Mouse (Mus musculus): ENCODE data around the gene Gm15448. TPM values are rescaled to one million over a fixed set of nuclear protein-coding genes. Genes with fewer than 3 reads are reported as not detected.

Gm15448 gene
- polyA plus RNA-seq, 1 experiment from 2014 or later = not detected

Other genes starting within 250 kb of the Gm15448 start
- gene Oscar, start 209.5 kb downstream of the Gm15448 start, polyA plus RNA-seq (2014; fragmentation: Nextera tagmentation; extraction: Ambion mirVana) = 0.25 TPM in 1 of 2 replicates, not detected in the other
- 417 and 419 TPM in 2 replicates for gene Ndufa3, start 208.3 kb downstream of the Gm15448 start, polyA plus RNA-seq (2014; fragmentation: Nextera tagmentation; extraction: Ambion mirVana)
- 35.7 and 36.7 TPM in 2 replicates for gene Tfpt, start 195.8 kb downstream of the Gm15448 start, polyA plus RNA-seq (2014; fragmentation: Nextera tagmentation; extraction: Ambion mirVana)
- 141 and 147 TPM in 2 replicates for gene Prpf31, start 195.7 kb downstream of the Gm15448 start, polyA plus RNA-seq (2014; fragmentation: Nextera tagmentation; extraction: Ambion mirVana)
- gene Cnot3, start 180.4 kb downstream of the Gm15448 start, polyA plus RNA-seq (2014; fragmentation: Nextera tagmentation; extraction: Ambion mirVana) = 74.7 and 75.4 TPM in 2 replicates
- 16.9 and 18.2 TPM in 2 replicates for gene Leng1, start 159.8 kb downstream of the Gm15448 start, polyA plus RNA-seq (2014; fragmentation: Nextera tagmentation; extraction: Ambion mirVana)
- 2.7 and 3.3 TPM in 2 replicates for gene Tmc4, start 148.1 kb downstream of the Gm15448 start, polyA plus RNA-seq (2014; fragmentation: Nextera tagmentation; extraction: Ambion mirVana)
- gene Tsen34, start 132.8 kb downstream of the Gm15448 start, polyA plus RNA-seq (2014; fragmentation: Nextera tagmentation; extraction: Ambion mirVana) = 236 and 244 TPM in 2 replicates
- 30.2 and 33.5 TPM in 2 replicates for gene Mboat7, start 132.2 kb downstream of the Gm15448 start, polyA plus RNA-seq (2014; fragmentation: Nextera tagmentation; extraction: Ambion mirVana)
- 1,156 and 1,182 TPM in 2 replicates for gene Rps9, start 121.7 kb downstream of the Gm15448 start, polyA plus RNA-seq (2014; fragmentation: Nextera tagmentation; extraction: Ambion mirVana)
- gene Pirb, start 105.3 kb downstream of the Gm15448 start, polyA plus RNA-seq (2014; fragmentation: Nextera tagmentation; extraction: Ambion mirVana) = 0.08 and 0.27 TPM in 2 replicates
- gene Pira2, start 19.4 kb upstream of the Gm15448 start, polyA plus RNA-seq (2014; fragmentation: Nextera tagmentation; extraction: Ambion mirVana) = not detected in 2 replicates
- not detected in 2 replicates for gene Gm14548, start 72.4 kb upstream of the Gm15448 start, polyA plus RNA-seq (2014; fragmentation: Nextera tagmentation; extraction: Ambion mirVana)
- not detected in 2 replicates for gene Lilra6, start 89.8 kb upstream of the Gm15448 start, polyA plus RNA-seq (2014; fragmentation: Nextera tagmentation; extraction: Ambion mirVana)
- 0.89 and 1.2 TPM in 2 replicates for gene Lair1, start 237.5 kb upstream of the Gm15448 start, polyA plus RNA-seq (2014; fragmentation: Nextera tagmentation; extraction: Ambion mirVana)